Mouse (Mus musculus): ENCODE results near the gene Hnrnpc. TPM values are rescaled to one million over a fixed set of nuclear protein-coding genes. Genes with fewer than 3 reads are reported as not detected.

The Hnrnpc gene
- polyA plus RNA-seq, 1 experiment from 2014 or later = 1,011 TPM

Other genes starting within 250 kb of the Hnrnpc start
- 49.6 and 52.4 TPM in 2 replicates for gene Mettl17, start 219.2 kb downstream of the Hnrnpc start, polyA plus RNA-seq (2014; fragmentation: Nextera tagmentation; extraction: Ambion mirVana)
- 0.40 and 0.41 TPM in 2 replicates for gene Slc39a2, start 211.1 kb downstream of the Hnrnpc start, polyA plus RNA-seq (2014; fragmentation: Nextera tagmentation; extraction: Ambion mirVana)
- gene Ndrg2, start 189.9 kb downstream of the Hnrnpc start, polyA plus RNA-seq (2014; fragmentation: Nextera tagmentation; extraction: Ambion mirVana) = 7.5 and 10.6 TPM in 2 replicates
- not detected in 2 replicates for gene Tppp2, start 185.6 kb downstream of the Hnrnpc start, polyA plus RNA-seq (2014; fragmentation: Nextera tagmentation; extraction: Ambion mirVana)
- gene Rnase13, start 181.3 kb downstream of the Hnrnpc start, polyA plus RNA-seq (2014; fragmentation: Nextera tagmentation; extraction: Ambion mirVana) = not detected in 2 replicates
- 50.4 and 52.8 TPM in 2 replicates for gene Arhgef40, start 119.3 kb downstream of the Hnrnpc start, polyA plus RNA-seq (2014; fragmentation: Nextera tagmentation; extraction: Ambion mirVana)
- 1.0 and 1.5 TPM in 2 replicates for gene Tmem253, start 88.4 kb downstream of the Hnrnpc start, polyA plus RNA-seq (2014; fragmentation: Nextera tagmentation; extraction: Ambion mirVana)
- gene Zfp219, start 83.3 kb downstream of the Hnrnpc start, polyA plus RNA-seq (2014; fragmentation: Nextera tagmentation; extraction: Ambion mirVana) = 91.9 and 110 TPM in 2 replicates
- gene Olfr221, start 61.6 kb downstream of the Hnrnpc start, polyA plus RNA-seq (2014; fragmentation: Nextera tagmentation; extraction: Ambion mirVana) = not detected in 2 replicates
- 92.3 and 105 TPM in 2 replicates for gene Rpgrip1, start 6.7 kb upstream of the Hnrnpc start, polyA plus RNA-seq (2014; fragmentation: Nextera tagmentation; extraction: Ambion mirVana)
- gene Supt16, start 93.4 kb upstream of the Hnrnpc start, polyA plus RNA-seq (2014; fragmentation: Nextera tagmentation; extraction: Ambion mirVana) = 81.5 and 86.7 TPM in 2 replicates
- gene Chd8, start 153.8 kb upstream of the Hnrnpc start, polyA plus RNA-seq (2014; fragmentation: Nextera tagmentation; extraction: Ambion mirVana) = 46.7 and 52.5 TPM in 2 replicates
- 50.6 and 51.2 TPM in 2 replicates for gene Tox4, start 175.1 kb upstream of the Hnrnpc start, polyA plus RNA-seq (2014; fragmentation: Nextera tagmentation; extraction: Ambion mirVana)
- 39.1 and 41.9 TPM in 2 replicates for gene Rab2b, start 175.5 kb upstream of the Hnrnpc start, polyA plus RNA-seq (2014; fragmentation: Nextera tagmentation; extraction: Ambion mirVana)
- gene Mettl3, start 201.1 kb upstream of the Hnrnpc start, polyA plus RNA-seq (2014; fragmentation: Nextera tagmentation; extraction: Ambion mirVana) = 48.2 and 52.2 TPM in 2 replicates
- gene Sall2, start 224.7 kb upstream of the Hnrnpc start, polyA plus RNA-seq (2014; fragmentation: Nextera tagmentation; extraction: Ambion mirVana) = 57.4 and 65.1 TPM in 2 replicates

Data from midbrain, embryonic 11.5 days (tissue).